Mouse (Mus musculus) midbrain, embryonic 13.5 days (tissue): ENCODE results near the gene Usp17ld. TPM values are rescaled to one million over a fixed set of nuclear protein-coding genes. Genes with fewer than 3 reads are reported as not detected.
"Not testable (repeated sequence)": the region's sequence is repeated elsewhere in the genome, so short reads cannot be mapped to it uniquely, and the experiment has no call there.

Experiments used
- ATAC-seq: fragments of 200-750 bp; cut with Nextera tagmentation; 2 replicates; pipeline ENCODE4 v1.8.0; 2017; ENCODE audit warnings: mild to moderate bottlenecking, moderate TSS enrichment, moderate library complexity
- H3K27ac ChIP-seq: fragments of 300-500 bp; sonication (generic); 2 replicates; pipeline ENCODE4 v1.5.1; 2015; ENCODE audit warnings: inconsistent platforms, mild to moderate bottlenecking, moderate library complexity
- H3K27me3 ChIP-seq: fragments of 300-500 bp; sonication (generic); 2 replicates; pipeline ENCODE4 v1.6.1; 2015; ENCODE audit warnings: mild to moderate bottlenecking, inconsistent platforms
- H3K36me3 ChIP-seq: fragments of 300-500 bp; sonication (generic); 2 replicates; pipeline ENCODE4 v1.6.1; 2015; ENCODE audit warnings: mild to moderate bottlenecking, inconsistent platforms
- H3K4me1 ChIP-seq: fragments of 300-500 bp; sonication (generic); replicated peaks from 2 replicates; pipeline ENCODE4 v1.6.1; 2015; ENCODE audit warnings: inconsistent platforms
- H3K4me2 ChIP-seq: fragments of 300-500 bp; sonication (generic); replicated peaks from 2 replicates; pipeline ENCODE4 v1.6.1; 2015; ENCODE audit warnings: moderate library complexity, mild to moderate bottlenecking, inconsistent platforms
- H3K4me3 ChIP-seq: fragments of 300-500 bp; sonication (generic); replicated peaks from 2 replicates; pipeline ENCODE4 v1.5.1; 2015; ENCODE audit warnings: mild to moderate bottlenecking, inconsistent platforms
- H3K9ac ChIP-seq: fragments of 300-500 bp; sonication (generic); replicated peaks from 2 replicates; pipeline ENCODE4 v1.6.1; 2015; ENCODE audit warnings: mild to moderate bottlenecking, inconsistent platforms
- H3K9me3 ChIP-seq: fragments of 300-500 bp; sonication (generic); 2 replicates; pipeline ENCODE4 v1.6.1; 2016; ENCODE audit warnings: mild to moderate bottlenecking, inconsistent platforms
- WGBS: fragments of 180-500 bp; shearing (Covaris S2); methylation state at CpG from one replicate; pipeline ENCODE4 v1.1.7; 2015; 5-methylcytosine and 5-hydroxymethylcytosine counted together
- microRNA-seq: library from miRNA; unstranded; fragments of <30 nt; microRNA quantifications from one replicate; pipeline ENCODE4, GENCODE M21; 2016
- polyA plus RNA-seq: library from polyadenylated mRNA; unstranded; fragments of >200 nt; fragmentation: Nextera tagmentation; extraction: Ambion mirVana; gene quantifications from 2 replicates; pipeline ENCODE4 v1.2.1, GENCODE M21; 2015

Usp17ld gene
- polyA plus RNA-seq = not detected in 2 replicates

DNA sequence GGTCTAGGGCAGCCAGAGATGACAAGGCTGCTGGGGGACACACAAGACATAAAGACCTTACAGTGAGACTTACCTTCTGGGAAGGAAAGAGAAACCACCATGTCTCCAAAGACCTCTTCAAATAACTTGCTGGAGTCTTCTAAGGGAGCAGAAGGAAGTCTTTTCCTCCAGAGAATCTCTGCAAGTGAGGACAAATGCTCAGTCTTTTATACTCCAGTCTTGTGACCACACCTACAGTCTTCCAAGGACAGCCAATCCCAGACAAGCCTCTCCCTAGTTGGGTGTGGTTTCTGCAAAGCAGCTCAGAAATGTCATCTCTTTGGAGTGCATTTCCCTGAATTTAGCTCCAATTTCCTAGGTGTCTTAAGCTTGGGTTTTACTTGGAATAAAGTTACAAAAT is at the start of gene Usp17ld:
TSS of gene Usp17ld (minus strand) at position 101 of the 400 bp plus-strand sequence.
- H3K9me3 ChIP-seq, H3K4me3 ChIP-seq, H3K9ac ChIP-seq, H3K27ac ChIP-seq, ATAC-seq, H3K4me1 ChIP-seq, H3K4me2 ChIP-seq, H3K27me3 ChIP-seq, H3K36me3 ChIP-seq: not testable (repeated sequence)

DNA sequence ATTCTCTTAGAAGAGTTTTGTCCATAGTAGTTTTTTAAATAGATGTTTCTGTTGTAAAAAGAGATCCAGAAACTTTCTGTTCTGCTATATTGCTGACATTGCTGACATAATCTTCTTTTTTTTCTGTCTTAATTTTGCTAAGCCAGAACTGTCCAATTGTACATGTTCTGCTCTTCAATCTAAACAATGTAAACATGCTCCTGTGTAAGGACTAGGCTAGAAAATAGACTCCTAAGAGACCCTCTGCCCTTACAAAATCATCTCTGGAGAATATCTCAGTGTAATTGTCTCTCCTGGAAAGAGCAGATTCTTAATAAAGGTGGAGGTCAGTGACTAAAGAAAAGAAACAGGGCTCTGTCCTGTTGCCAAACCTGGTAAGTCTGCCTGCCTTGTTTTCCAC is 35.6 kb downstream of the Usp17ld start, which contains the start of gene Olfr594:
TSS of gene Olfr594 (plus strand) at position 301 of the 400 bp plus-strand sequence.
- no peaks in the 10 kb centered on the region for H3K36me3 ChIP-seq
- no peak for ATAC-seq
- no peak within 1 kb of the TSS for H3K9ac ChIP-seq

DNA sequence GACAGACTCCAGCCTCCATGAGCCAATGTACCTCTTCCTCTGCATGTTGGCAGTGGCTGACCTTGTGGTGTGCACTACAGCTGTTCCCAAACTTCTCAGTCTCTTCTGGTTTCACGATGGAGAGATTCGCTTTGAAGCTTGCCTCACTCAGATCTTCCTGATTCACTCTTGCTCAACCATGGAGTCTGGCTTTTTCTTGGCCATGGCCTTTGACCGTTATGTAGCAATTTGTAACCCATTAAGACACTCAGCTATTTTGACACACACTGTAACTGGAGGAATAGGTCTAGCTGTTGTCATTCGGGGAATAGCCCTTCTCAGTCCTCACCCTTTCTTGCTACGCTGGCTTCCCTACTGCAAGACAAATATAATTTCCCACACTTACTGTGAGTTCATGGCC is 40.3 kb downstream of the Usp17ld start:
- not testable (repeated sequence) for ATAC-seq, H3K9me3 ChIP-seq, H3K4me1 ChIP-seq, H3K27me3 ChIP-seq, H3K4me2 ChIP-seq, H3K36me3 ChIP-seq, H3K27ac ChIP-seq, H3K9ac ChIP-seq, H3K4me3 ChIP-seq
- 91% methylated on average over 5 of the region's 5 CpGs for WGBS

More for the DNA sequence above, 35.6 kb downstream of the Usp17ld start, which contains the start of gene Olfr594:
- H3K27ac ChIP-seq = no peak within 1 kb of the TSS
- H3K9me3 ChIP-seq = no peaks in the 10 kb centered on the region
- H3K4me1 ChIP-seq = no peaks in the 10 kb centered on the region
- no peak within 1 kb of the TSS for H3K4me3 ChIP-seq
- H3K27me3 ChIP-seq = no peaks in the 10 kb centered on the region
- H3K4me2 ChIP-seq = no peak within 1 kb of the TSS

DNA sequence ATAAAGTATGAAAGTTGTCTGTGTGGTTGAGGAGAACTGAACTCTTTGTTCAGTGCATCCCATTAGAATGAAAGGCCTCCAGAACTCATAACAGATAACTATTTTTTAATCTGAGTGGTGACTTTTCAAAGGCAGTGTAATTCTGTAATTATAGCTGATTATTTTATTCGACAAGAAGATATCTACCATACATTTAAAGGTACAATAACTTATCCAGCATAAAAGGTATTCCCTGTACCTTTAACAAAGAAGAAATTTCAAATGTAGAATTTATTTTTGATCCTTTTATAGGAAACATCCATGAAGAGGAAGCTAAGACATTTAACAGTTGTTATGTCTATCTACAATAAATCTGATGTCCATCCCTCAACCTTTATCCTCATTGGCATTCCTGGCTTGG is 40.7 kb downstream of the Usp17ld start, which contains the start of gene Olfr593:
TSS of gene Olfr593 (plus strand) at position 301 of the 400 bp plus-strand sequence.
- Histone ChIP-seq H3K4me2 (no peak within 1 kb of the TSS), H3K9me3 (no peaks in the 10 kb centered on the region), H3K4me3 (no peak within 1 kb of the TSS), H3K27ac (no peak within 1 kb of the TSS), H3K27me3 (no peaks in the 10 kb centered on the region), H3K36me3 (no peaks in the 10 kb centered on the region), H3K9ac (no peak within 1 kb of the TSS), H3K4me1 (no peaks in the 10 kb centered on the region)
- 69% methylated on average over 1 of the region's 1 CpGs for WGBS
- ATAC-seq = no peak

Small RNA genes lying within 50 kb of the gene (microRNA-seq; reads per million reads assigned to microRNA genes)
- not detected for gene Gm23550
- gene Gm25171 = not detected

Other genes starting within 250 kb of the Usp17ld start
- gene Olfr582, start 214.5 kb downstream of the Usp17ld start, polyA plus RNA-seq = not detected in 2 replicates
- not detected in 2 replicates for gene Olfr583, start 201.2 kb downstream of the Usp17ld start, polyA plus RNA-seq
- gene Olfr584, start 170.6 kb downstream of the Usp17ld start, polyA plus RNA-seq = not detected in 2 replicates
- not detected in 2 replicates for gene Olfr585, start 154.8 kb downstream of the Usp17ld start, polyA plus RNA-seq
- gene Olfr586, start 126.9 kb downstream of the Usp17ld start, polyA plus RNA-seq = not detected in 2 replicates
- gene Olfr588-ps1, start 111.6 kb downstream of the Usp17ld start, polyA plus RNA-seq = not detected in 2 replicates
- not detected in 2 replicates for gene Olfr589, start 96.1 kb downstream of the Usp17ld start, polyA plus RNA-seq
- not detected in 2 replicates for gene Olfr591, start 74.2 kb downstream of the Usp17ld start, polyA plus RNA-seq
- gene Olfr592, start 67.7 kb downstream of the Usp17ld start, polyA plus RNA-seq = not detected in 2 replicates
- not detected in 2 replicates for gene Olfr593, start 40.6 kb downstream of the Usp17ld start, polyA plus RNA-seq
- gene Olfr594, start 35.5 kb downstream of the Usp17ld start, polyA plus RNA-seq = not detected in 2 replicates
- gene Olfr596, start 53.1 kb upstream of the Usp17ld start, polyA plus RNA-seq = not detected in 2 replicates
- gene Olfr597, start 63.8 kb upstream of the Usp17ld start, polyA plus RNA-seq = not detected in 2 replicates
- gene Olfr598, start 71.1 kb upstream of the Usp17ld start, polyA plus RNA-seq = not detected in 2 replicates
- not detected in 2 replicates for gene Olfr599, start 83.4 kb upstream of the Usp17ld start, polyA plus RNA-seq
- not detected in 2 replicates for gene Olfr600, start 97.2 kb upstream of the Usp17ld start, polyA plus RNA-seq
- gene Olfr601, start 110.2 kb upstream of the Usp17ld start, polyA plus RNA-seq = not detected in 2 replicates
- gene Olfr603, start 133.7 kb upstream of the Usp17ld start, polyA plus RNA-seq = not detected in 2 replicates
- not detected in 2 replicates for gene Usp17lc, start 162.6 kb upstream of the Usp17ld start, polyA plus RNA-seq
- not detected in 2 replicates for gene Olfr605, start 192.9 kb upstream of the Usp17ld start, polyA plus RNA-seq
- not detected in 2 replicates for gene Olfr606, start 196.5 kb upstream of the Usp17ld start, polyA plus RNA-seq
- gene Olfr607, start 211.6 kb upstream of the Usp17ld start, polyA plus RNA-seq = not detected in 2 replicates
- gene Olfr608, start 217.4 kb upstream of the Usp17ld start, polyA plus RNA-seq = not detected in 2 replicates
- gene Olfr609, start 245.6 kb upstream of the Usp17ld start, polyA plus RNA-seq = not detected in 2 replicates